Mouse (Mus musculus) spleen, adult 18-20 months (tissue): ENCODE results near the gene Nptx1.

ENCODE experiments used
- DNase-seq, 2 experiments: peaks; one replicate each; pipeline ENCODE4 v3.0.0; 2022; ENCODE audit warnings: mixed read lengths in 2 of 2

The Nptx1 gene

GRCm38 (mm10) chr11:119521920-119522710, 25.4 kb downstream of the Nptx1 start:
- no peak for DNase-seq

GRCm38 (mm10) chr11:119520713-119521063, 26.9 kb downstream of the Nptx1 start:
- DNase-seq, result no peak

GRCm38 (mm10) chr11:119520005-119520712, 27.4 kb downstream of the Nptx1 start:
- no peak for DNase-seq

GRCm38 (mm10) chr11:119519387-119519786, 28.2 kb downstream of the Nptx1 start:
- no peak for DNase-seq

DNA sequence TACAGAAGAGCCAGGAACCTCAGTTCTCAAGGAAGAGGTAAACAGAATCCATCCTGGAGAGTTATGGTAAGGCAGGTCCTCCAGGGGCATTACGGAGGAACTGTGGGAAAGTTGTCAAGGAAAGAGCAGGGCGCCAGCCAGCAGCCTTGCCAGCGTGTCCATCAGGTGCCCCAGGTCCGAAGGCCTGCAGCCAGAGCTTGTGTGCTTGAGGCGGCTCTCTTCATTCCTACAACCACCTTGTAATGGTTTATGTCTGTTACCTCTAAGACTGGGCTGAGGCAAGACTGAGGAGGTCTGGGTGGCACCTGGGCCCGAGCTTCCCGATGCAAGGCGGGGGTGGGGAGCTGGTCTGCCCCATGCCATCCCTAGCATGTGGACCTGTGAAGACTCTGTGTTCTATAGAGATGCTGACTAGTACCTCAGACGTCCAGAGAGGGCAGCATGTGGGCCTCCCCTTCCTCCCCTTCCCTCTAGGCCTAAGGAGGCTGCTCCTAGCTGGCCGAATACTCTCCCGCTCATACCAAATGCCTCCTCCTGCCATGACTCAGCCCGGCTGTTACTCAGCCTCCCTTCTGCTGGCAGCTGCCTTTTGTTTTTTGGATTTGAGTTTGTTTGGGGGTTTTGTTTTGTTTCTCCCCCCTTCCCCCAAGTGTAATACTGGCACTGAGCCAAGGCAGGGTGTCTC, 30.7 kb downstream of the Nptx1 start:
- no peak for DNase-seq

- DNase-seq, result no peak
These were observed 31.5 kb downstream of the Nptx1 start for GRCm38 (mm10) chr11:119515823-119516676.

DNA sequence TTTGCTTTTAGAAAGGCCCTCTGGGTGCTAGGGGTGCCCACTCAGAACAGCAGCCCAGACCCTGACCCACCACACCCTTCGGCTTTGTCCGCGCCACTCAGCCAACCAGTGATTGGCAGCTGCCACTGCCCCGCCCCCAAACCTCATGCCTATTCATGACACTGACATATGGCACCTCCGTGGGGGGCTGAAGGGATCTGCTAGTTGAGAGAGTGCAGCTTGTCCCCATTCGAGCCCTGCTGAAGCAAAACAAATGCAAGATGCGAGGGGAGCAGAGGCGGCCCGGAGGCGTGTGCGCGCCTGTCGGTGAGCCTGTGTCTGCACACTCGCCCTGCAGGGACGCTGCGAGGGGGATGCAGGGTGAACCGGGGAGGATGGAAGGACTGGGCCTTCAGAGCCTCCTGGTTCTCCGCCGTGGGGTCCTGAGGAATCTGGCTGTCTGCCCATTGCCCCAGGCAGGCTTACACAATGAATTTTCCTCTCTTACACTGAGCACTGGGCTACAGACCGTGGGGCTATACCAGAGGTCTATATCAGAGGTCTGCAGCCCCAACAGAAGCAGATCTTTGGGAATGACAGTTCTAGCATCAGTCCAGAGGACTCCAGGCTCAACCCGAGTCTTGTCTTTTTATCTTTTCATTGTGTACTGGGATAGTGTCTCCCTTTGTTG, 32.5 kb downstream of the Nptx1 start:
- no peak for DNase-seq

- no peak for DNase-seq
These were observed 33.3 kb downstream of the Nptx1 start for GRCm38 (mm10) chr11:119514108-119514860.

DNA sequence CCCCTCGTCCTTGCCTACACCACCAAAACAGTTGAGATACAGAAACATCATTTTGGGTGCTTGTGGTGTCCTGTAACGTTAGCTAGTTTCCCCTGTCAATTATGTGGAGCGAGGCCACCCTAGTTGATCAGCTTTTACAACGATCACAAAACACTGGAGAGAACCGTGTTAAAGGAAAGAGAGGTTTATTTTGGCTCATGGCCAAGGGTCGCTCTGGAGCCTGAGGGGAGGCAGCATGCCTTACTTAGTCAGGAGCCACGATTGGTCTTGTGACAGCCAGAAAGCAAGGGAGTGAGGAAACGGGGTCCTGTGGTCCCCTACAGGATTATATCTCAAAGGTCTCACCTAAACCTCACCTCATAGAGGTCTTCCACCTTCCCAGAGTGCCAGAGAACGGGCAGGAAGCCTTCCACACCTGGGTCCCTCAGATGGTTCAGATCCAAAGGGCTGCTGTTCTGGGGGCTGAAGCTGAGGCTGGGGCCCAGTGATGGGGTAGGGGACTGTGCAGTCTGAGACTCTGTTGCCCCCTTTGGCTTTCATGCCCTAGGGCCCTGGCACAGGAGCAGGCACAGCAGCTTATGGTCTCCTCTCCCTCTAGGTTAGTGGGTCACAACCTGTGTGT, 34.4 kb downstream of the Nptx1 start:
- DNase-seq, result no peak

- DNase-seq, result no peak
These were observed 38.3 kb downstream of the Nptx1 start for GRCm38 (mm10) chr11:119509165-119509776.

- no peak for DNase-seq
These were observed 39.8 kb downstream of the Nptx1 start for GRCm38 (mm10) chr11:119507772-119508171.

DNA sequence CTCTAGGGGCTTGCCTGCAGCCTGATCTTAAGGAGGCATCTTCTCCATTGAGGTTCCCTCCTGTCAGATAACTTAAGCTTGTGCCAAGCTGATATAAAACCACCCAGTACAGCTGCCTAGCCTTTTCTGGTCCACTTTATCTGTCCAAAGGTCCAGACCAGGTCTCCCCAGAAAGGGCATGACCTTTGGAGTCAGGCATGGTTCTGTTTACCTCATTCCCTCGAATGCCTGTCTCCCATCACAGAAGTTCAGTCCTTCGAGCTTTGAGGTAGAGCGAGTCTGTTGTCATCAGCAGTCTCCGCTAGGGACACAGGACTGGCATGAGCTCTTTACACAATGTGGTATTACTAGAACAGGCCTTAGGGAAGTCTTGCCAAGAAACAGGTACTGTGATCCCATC, 41.2 kb downstream of the Nptx1 start:
- no peak for DNase-seq

DNA sequence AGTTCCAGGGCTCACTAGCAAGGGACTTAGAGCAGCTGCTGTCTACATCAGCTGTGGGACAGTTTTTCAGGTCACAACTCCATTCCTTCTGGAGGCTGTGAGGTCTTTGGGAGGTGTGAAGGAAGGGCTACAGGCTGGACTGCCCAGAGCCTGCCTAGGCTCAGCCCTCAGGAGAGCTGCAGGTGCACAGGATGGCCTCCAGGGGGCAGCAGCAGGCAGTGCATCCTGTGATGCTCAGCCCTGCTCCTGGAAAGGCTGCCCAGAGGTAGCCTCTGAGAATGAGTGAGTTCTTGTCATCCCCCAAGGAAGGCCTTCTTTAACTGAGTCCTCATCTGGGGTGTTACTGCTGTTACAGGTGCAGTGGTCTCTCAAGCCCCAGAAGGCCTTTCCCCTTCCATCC, 43.9 kb downstream of the Nptx1 start:
- peak; percentile 25 to 64 for DNase-seq

DNA sequence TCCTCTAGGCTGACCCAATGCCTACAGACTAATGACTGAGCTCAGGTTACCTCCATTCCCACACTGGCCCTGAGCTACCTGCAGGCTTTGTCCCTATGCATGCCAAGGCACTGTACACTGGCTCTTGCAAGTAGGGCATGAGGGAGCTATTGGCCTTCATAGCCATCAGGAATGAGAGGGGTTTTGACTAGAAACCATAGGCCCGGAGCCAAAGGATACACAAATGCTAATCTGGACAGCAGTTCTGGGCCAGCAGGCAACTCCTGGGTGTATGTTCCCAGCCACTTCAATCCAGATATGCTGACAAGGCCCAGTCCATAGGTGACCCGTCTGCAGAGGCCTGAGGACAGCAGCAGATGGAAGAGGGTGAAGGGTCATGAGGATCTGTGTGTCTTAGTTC, 47.5 kb downstream of the Nptx1 start:
- no peak for DNase-seq

DNA sequence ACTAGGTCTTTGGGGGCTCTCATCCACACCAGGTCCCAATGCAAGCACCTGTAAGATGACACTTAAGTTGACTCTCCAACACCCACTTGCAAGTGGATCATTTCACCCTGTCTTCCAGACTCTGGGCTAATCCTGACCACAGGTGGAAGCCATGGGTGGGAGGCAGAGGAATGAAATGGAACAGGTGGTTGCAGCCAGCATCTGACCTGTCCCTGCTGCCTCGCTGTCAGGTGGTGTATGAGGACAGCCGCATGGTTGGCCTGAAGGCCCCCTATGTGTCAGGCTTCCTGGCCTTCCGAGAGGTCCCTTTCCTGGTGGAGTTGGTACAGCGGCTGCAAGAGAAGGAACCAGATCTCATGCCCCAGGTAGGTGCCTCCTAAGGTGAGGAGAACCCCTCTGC, 48.3 kb downstream of the Nptx1 start:
- DNase-seq, result no peak

GRCm38 (mm10) chr11:119497451-119497850, 50.1 kb downstream of the Nptx1 start:
- DNase-seq, result no peak

GRCm38 (mm10) chr11:119496147-119496546, 51.4 kb downstream of the Nptx1 start:
- DNase-seq, result no peak

- no peak for DNase-seq
These were observed 54.0 kb downstream of the Nptx1 start for GRCm38 (mm10) chr11:119493516-119493915.

- no peak for DNase-seq
These were observed 54.7 kb downstream of the Nptx1 start for GRCm38 (mm10) chr11:119492830-119493229.

GRCm38 (mm10) chr11:119491690-119492087, 55.9 kb downstream of the Nptx1 start:
- DNase-seq, result no peak
